Mouse (Mus musculus): ENCODE data around the gene Gm6526.
"Not testable (repeated sequence)": the region's sequence is repeated elsewhere in the genome, so short reads cannot be mapped to it uniquely, and the experiment has no call there.

Gene Gm6526

DNA sequence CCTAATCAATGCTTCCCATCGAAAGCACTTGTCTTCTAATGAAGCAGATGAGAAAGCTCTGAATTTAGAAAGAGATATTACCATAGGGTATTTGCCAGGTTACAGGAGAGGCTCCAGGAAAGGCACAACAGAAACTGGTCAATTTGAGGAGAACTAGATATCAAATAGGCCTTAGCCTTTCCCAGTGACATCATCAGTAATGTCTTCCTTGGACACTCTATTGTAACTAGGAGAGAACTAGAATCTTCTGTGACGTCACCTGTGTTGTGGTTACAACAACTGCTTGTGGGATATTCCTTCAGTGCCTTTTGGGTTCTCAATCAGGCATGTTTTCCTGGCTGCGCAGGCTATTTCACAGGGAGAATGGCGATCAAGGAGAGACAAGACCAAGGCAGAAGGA, at the start of gene Gm6526:
Gm6526 (plus strand) TSS at position 301 of the 400 bp plus-strand sequence.
- not testable (repeated sequence) for DNase-seq

DNA sequence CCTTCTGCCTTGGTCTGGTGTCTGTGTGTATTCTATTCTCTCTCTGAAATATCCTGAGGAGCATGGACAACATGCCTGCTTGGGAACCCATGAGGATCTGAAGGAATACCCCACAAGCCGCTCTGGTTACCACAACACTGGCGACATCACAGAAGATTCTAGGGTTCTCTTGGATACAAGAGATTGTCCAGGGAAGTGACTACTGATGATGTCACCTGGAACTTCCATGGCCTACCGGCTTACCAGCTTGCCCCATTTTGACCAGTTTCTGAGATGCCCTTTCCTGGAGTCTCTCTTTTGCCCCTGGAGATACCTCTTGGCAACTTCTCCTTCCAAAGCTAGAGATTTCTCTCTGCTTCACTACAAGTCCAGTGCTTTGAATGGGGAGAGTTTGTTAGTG, 20.3 kb upstream of the Gm6526 start, which contains the start of gene Gm16506:
Gm16506 (minus strand) TSS at position 101 of the 400 bp plus-strand sequence.
- DNase-seq: not testable (repeated sequence)

DNA sequence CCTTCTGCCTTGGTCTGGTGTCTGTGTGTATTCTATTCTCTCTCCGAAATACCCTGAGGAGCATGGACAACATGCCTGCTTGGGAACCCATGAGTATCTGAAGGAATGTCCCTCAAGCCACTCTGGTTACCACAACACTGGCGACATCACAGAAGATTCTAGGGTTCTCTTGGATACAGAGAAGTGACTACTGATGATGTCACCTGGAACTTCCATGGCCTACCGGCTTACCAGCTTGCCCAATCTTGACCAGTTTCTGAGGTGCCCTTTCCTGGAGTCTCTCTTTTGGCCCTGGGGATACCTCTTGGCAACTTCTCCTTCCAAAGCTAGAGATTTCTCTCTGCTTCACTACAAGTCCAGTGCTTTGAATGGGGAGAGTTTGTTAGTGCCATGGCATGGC, 37.0 kb downstream of the Gm6526 start, which contains the start of gene Gm8180:
Gm8180 (minus strand) TSS at position 101 of the 400 bp plus-strand sequence.
- not testable (repeated sequence) for DNase-seq

DNA sequence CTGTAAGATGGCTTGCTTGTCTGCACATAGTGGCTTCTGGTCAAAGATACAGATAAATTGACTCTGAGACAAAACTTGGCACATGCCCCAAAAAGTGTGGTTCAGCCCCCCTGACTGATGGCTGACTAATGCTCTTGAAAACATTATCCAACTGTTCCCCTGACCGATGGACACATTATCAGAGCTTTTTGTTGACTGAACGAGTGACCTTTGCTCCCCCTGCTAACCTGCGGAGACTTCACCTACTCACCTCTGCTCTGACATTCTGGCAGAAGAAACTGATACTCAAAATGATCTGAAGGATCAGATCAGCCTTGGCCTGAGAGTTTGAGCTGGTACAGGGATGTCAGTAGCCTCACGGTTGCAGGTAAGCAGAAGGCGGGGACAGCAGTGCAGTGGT, 46.1 kb downstream of the Gm6526 start:
- not testable (repeated sequence) for DNase-seq

DNA sequence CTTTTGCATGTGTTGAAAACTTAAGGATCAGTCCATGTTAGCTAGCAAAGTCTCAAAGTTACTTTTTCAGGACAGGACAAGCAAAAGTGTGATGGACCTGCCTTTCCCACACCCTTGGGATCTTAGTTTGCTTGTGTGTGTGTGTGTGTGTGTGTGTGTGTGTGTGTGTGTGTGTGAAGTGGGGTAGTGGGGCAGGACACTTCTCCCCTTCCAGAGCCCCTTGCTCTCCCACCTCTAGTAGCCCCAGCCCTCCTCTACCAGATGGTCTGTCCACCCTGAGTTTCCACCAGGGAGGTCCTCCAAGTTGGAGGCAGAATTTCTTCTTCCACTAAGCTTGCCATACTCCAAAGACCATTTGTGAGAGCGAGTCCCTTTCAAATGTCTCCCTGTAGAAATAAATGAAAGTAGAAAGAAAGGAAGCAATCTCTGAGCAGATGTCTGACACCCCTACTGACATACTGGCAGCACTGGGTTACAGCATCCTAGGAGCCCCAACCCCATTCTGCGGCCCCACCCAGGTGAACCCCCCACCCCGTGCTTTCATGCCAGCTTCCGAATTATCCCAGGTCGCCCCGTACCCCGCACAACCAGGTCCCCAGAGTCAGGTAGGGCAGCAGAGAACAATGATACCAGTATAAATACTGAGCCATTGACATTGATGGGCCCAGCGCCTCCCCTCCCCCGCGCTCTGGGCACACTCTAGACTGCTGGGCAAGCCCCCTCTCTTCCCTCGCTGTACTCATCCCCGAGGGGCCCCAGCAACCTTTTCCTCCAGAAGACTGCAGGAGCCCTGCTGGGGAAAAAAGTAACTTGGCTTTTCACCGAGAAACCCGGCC, 48.6 kb downstream of the Gm6526 start:
- no peak for DNase-seq

DNA sequence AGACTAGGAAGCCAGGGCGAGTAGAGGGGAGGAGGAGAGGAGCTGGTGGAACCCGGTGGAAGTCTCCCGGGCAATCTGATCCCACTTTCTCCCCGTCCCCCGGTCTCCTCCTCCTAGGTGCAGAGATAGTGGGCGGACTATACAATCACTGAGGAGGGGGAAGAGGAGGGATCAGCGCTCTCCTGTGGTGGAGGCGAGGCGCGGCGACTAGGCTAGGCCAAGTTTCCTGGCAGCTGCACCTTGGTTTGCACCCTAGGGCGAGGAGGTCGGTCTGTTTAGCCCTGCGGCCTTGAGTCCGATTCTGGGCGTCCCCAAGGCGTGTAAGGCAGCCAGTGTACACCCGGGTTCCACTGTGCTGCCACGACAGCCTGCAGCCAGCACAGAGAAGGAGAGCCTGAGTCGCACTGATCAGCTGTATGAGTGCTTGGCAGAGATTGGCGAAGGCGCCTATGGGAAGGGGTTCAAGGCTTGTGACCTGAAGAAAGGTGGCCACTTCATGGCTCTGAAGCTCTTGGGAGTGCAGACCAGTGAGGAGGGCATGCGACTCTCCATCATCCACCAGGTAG, 49.3 kb downstream of the Gm6526 start:
- not testable (repeated sequence) for DNase-seq

DNA sequence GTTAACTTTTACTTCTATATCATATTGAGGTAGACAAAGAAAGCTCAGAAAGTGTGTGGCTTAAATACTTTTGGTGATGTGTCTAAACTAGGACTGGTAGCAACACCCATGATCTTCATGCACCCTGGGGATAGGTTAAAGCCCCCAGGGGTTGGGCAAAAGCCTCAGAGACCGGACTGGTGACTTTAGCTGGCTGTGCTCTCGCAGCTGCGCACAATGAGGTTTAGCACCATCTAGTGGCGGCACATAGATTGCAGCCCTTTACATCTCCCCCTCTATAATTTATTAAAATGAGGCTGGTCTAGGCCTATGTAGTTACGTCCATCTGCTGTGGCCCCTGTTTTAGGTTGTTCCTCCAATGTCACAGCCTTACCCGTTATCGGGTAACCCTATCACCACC, 56.8 kb downstream of the Gm6526 start:
- not testable (repeated sequence) for DNase-seq

Data from cerebellum, adult 9-10 months (tissue).